Mouse (Mus musculus): Measurements from ENCODE around the gene Cct2.

Cct2 gene

GRCm38 (mm10) chr10:117011047-117011446, 52.6 kb downstream of the Cct2 start:
- in situ Hi-C loops (cut with MboI; ENCODE audit: unreplicated experiment in 2 of 2) = no loop called here

GRCm38 (mm10) chr10:117009691-117010090, 53.9 kb downstream of the Cct2 start:
- in situ Hi-C loops (cut with MboI; ENCODE audit: unreplicated experiment in 2 of 2) = no loop called here

- in situ Hi-C loops (cut with MboI; ENCODE audit: unreplicated experiment in 2 of 2) = no loop called here
Observed at GRCm38 (mm10) chr10:117005707-117006464, 57.7 kb downstream of the Cct2 start.

GRCm38 (mm10) chr10:117004695-117005094, 58.9 kb downstream of the Cct2 start:
- in situ Hi-C loops (cut with MboI; ENCODE audit: unreplicated experiment in 2 of 2) = no loop called here
